Mouse (Mus musculus): ENCODE measurements at regions not wholly inside any gene's neighbourhood (a gene's known extent, or its start where the extent isn't known, plus 50 kb on each side); places are given as distances from the start of the nearest gene placed in this dataset.
A peak's percentile ranks its signal among the peaks of the same experiment; 100 is the strongest.
"Not testable (repeated sequence)": the region's sequence is repeated elsewhere in the genome, so short reads cannot be mapped to it uniquely, and the experiment has no call there.

DNA sequence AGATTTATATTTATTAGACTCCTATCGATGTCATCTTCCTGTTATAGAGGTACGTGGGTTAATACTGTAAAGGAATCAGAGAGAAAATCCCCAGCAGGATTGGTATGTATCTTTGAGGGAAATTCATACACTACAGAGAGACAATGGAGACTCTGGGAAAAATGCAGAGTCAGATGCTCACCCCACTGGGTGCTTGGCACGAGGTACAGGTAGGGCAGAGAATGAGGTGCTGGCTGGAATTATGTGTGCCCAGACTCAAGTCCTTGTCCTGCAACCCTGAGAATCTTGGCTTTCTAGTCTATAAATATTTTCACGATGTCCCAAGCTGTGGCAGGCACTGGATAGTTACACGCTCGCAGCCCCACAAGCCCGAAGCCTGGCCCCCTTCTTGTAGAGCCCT is 57.8 kb upstream of the Cry1 start:
- DNase-seq (ENCODE audit: low spot score): no peak

DNA sequence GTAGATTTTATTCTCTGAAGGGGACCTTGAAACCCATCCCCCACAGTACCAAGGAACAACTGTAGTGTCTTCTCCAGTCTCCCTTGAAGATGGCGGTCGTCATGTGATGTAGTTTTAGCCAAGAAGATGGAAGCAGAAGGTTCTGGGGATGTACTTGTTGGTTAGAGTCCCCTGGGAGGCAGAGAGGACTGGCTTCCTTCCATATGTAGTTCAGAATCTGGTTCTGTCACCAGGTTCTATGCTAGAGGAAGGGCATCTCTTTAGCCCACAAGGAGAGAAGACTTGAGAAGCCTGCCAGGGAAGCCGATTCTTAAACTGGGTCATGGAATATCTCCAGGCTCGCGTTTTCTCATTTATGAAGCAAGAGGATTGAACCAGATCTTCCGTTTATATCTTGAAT is 58.7 kb upstream of the Cry1 start:
- no peak for DNase-seq (ENCODE audit: low spot score)

DNA sequence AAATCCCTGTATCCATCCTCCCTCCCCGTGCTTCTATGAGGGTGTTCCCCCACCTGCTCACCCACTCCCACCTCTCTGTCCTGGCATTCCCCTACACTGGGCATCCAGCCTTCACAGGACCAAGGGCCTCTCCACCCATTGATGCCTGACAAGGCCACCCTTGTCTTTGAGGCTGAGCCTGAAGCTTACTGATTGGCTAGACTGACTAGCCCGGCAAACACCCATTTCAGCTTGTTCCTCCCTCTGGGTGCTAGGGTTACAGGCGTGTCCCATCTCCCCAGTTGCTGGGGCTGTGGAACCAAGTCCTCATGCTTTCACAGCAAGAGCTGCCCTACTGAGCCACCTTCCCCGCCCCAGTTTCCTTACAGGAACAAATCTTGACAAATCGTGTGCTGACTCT is 80.9 kb upstream of the Cry1 start:
- DNase-seq (ENCODE audit: low spot score): no peak

DNA sequence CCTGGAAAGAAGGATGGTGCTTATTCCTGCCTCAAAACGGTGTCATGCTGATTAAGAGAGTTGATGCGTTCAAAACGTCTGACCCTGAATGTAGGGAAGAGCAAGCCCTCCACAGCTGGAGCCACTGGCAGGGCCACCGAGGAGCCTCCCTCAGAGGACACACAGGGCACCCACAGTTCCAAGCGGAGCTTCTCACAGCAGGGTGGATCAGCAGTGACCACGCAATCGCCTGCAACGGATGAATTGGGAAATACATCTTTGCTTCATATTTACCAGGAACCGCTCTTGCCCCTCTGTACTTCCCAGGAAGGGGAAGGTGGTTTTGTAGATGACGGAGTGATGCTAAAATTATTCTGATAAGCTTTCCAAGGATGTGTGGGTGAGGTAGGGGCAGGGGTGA is 81.3 kb upstream of the Cry1 start:
- no peak for DNase-seq (ENCODE audit: low spot score)

DNA sequence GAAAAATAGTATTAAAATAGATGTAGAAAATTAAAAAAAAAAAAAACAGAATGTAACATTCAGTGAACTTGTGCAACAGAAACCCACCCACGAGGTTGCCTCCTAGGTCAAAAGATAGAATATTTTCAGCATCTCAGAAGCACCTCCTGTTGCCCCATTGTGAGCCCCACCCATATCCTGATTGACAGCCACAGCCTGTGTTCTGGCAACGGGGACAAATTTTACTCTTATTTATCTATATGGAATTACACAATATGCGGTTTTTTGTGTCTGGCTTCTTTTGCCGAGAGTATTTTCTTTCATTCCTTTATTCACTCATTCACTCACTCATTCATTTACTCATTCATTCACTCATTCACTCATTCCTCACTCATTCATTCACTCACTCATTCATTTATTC is 81.9 kb upstream of the Cry1 start:
- no peak for DNase-seq (ENCODE audit: low spot score)

DNA sequence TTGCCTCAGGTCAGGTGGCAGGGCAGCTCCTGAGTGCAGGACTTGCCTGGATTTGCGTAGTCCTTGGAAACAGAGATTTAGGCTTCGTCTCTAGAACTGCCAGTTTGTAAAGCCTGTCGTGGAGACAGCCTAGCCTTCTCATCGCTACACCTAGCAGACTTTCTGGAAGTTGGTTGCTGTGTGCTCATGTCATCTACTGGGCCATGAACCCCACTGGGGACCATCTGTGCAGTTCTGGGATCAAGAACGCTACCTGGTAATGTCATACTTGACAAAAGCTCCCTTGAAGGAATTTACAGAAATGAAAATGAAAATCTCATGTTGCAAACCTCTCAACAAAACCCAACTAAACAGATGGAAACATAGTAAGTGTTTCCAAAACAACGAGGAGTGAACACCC is 85.3 kb upstream of the Cry1 start:
- no peak for DNase-seq (ENCODE audit: low spot score)

DNA sequence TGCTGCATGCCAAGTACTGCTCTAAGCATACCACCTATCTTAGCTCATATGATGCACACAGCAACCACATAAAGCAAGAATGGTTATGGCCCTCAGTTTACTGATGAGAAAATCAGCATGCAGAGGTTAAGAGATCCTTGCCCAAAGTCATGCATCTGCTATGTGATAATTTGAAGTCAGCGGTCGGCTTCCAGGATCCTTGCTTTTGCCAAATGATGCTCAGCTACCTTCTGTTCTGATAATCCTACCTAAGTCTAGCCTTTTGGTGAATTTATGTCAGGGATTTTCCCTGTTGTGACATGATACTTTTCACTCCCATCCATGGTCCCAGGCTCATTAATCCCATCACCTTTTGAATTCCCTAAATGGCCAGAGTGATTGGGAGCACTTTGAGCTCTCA is 91.9 kb upstream of the Cry1 start:
- DNase-seq (ENCODE audit: low spot score): no peak

DNA sequence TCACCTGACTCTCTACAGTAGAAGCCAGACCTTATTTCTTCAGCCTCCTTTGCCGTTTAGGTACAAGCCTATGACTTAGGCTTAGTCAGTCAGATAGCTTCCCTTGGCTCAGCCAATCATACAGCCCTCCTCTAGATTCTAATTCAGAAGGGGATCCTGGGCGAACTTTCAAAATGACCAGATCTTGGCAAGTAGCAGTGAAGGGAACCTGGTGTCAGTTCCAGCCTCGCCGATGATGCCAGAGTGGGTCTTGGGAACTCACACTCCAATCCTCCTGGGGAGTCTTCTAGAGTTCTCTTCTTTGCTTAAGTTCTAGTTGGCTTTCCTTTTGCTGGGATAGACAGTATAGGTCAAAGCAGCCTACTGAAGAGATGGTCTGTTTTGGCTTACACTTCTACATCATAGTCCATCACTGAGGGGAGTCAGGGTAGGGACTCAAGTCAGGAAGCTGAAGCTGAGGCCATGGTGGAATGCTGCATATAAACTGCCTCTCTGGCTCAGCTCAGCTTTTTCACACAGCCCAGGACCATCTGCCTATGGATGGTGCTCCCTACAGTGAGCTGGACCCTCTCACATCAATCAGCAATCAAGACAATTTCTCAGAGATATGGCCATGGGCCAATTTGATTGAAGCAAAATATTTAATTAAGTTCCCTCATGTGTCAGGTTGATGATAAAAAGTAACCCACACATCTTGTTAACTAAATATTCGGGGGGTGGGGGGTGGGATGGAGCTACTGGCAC is 94.7 kb upstream of the Btbd11 start:
- no peak for DNase-seq (ENCODE audit: low spot score)

DNA sequence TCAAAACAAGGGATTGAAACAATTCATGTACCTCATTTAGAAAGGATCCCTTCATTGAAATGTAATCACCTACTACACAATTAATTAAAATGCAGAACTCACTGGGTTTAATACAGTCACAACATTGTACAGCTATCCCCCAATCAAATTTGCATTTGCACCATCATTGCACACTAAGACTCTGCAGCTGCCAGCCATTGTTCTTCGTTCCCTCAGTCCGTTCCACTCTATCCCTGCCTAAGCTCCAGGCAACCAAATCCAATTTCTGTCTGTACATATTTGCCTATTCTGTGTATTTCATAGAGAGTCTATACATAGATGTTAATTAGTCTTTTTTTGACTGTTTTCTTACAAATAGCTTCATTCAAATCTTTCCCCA is 94.1 kb upstream of the Btbd11 start:
- DNase-seq (ENCODE audit: low spot score): no peak

DNA sequence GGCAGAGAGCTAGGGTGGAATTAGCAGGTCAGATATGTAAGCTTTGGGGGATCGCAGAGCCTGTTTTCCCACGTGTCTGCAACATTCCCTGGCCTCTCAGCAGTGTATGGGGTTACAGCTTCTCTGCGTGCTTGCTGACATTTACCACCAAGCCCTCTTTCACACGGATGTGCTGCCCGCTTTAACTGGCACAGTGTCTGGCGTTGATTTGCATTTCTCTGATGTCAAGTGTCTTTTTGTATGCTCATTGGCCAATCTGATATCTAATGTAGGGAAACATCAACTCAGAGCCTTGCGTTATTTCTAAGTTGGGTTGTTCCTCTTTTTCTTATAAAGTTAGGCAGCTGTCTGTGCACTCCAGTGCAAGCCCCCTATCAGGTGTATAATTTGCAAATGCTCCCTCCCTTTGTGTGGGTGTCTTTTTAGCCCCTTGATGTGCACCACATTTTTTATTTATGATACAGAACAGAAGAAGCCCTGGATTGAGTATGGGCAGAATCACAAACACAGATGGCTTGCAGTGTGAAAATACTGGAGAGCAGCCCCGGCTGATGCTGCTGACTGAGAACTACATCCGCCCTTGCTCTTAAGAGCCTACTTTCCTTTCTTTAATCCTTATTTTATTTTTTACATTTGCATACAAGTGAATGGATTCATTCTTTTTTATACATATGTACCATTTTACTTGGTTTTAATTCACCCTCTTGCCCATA is 93.4 kb upstream of the Btbd11 start:
- DNase-seq (ENCODE audit: low spot score): no peak

DNA sequence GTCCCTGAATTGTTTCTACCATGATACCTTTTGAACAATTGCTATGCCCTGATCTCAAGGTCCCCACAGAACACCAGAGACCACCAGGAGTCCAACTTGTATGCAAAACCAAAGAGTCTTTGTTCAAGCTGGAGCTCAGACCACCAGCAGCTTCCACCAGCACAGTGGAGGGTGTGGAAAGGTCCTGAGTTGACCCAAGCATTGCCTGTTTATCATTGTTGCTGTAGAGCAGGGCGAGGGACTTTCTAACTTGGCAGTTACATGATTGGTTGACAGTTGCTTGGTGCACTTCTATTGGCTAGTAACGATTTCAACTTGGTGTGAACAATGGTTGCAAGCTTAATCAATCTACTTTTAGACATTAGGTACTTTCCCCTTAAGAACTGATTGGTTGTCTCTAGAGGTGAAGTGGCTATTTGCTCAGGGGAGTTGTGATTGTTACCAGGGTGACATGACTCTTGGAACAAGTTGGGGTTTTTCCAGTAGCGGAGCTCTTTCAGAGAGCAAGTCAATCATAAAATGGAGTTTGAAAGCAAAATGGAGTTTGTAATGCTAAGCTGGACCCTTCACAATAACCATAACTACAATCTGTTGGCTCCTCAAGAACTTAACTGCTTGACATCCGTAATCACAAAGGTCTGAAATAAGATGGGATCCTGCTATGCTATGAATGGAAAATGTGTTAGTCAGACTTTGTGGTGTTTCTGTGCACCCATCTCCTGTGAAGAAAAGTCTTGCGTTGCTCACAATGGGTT is 91.3 kb upstream of the Btbd11 start:
- DNase-seq (ENCODE audit: low spot score): no peak

DNA sequence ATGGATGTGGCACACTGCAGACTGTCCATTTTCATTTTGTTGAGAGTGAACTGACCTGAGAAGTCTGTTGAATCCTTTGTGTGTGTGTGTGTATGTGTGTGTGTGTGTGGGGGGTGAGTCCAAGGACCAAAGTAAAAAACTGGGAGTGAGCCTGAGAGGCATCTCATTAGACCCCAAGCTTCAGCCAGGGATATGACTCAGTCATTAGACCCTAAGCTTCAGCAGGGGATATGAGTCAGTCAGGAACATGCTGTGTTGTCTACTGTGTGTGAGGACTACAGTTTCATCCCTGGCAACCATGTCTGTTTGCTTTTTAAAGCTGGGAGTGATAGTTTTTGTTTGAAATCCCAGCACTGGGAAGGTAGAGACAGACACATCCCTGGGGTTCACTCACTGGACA is 74.8 kb upstream of the Btbd11 start:
- DNase-seq (ENCODE audit: low spot score): no peak

DNA sequence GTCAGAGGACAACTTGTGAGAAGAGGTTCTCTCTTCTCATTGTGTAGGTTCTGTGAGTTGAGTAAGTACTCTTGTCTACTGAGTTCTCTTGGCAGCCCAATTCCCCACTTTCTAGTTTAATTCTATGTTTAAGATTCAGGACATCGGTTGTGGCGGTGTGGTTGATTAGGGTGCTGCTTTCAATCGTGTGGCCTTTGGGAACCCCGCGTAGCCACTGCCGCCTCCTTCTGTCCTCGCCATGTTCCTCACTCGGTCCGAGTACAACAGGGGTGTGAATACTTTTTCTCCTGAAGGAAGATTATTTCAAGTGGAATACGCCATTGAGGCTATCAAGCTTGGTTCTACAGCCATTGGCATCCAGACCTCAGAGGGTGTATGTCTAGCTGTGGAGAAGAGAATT is 73.3 kb upstream of the Btbd11 start:
- DNase-seq (ENCODE audit: low spot score): not testable (repeated sequence)

DNA sequence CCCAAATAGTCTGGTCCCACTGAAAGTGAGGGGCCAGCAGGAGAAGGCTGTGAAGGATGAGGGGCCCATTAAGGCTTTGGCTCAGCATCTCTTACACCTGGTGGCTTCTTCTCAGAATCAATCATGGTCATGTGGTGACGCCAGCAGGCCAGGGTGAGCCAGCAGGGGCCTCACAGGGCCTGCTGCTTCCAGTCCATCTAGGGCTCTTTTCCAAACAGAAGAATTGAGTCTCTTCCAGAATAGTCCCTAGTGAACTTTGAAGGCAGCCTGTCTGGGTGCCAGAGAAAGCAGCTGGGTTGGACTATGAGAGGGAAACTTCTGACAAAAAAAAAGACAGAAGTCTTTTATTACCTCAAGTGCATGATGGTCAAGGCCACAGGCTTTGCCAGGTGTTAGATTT is 65.6 kb upstream of the Btbd11 start:
- DNase-seq (ENCODE audit: low spot score): no peak

DNA sequence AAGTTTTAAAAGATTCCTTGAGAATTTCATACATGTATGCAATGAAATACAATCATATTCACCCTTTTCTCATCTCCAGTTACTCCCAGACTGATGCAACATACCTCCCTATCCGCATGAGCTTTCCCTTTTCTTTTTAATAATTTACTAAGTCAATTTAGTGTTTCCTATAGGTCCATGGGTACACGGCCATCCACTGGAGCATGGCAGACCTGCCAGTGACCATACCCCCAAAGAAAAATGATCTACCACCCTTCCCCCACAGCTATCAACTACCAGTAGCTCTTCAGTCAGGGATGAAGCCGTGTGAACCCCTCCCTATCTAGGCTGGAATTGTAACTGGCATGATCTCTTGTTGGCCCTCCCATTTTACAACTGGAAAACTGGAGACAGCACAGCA is 64.3 kb upstream of the Btbd11 start:
- no peak for DNase-seq (ENCODE audit: low spot score)

DNA sequence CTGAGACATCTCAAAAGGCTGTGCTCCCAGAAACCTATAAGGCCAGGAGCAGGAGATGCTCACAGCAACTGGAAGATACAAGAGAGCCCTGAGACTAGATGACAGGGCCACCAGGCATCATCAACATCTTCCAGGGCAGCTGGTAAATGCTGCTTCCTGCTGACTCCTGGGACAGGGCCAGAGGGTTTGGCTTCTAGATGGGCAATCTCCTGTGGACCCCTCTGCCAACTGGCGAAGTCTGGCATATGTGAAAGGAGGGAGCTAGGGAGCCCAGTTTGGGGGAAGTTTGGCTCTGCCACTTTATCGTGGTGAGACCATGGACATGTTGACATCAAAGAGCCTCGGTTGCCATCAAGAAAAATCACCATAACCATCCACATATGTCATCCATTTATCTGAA is 57.2 kb upstream of the Btbd11 start:
- DNase-seq (ENCODE audit: low spot score): no peak

DNA sequence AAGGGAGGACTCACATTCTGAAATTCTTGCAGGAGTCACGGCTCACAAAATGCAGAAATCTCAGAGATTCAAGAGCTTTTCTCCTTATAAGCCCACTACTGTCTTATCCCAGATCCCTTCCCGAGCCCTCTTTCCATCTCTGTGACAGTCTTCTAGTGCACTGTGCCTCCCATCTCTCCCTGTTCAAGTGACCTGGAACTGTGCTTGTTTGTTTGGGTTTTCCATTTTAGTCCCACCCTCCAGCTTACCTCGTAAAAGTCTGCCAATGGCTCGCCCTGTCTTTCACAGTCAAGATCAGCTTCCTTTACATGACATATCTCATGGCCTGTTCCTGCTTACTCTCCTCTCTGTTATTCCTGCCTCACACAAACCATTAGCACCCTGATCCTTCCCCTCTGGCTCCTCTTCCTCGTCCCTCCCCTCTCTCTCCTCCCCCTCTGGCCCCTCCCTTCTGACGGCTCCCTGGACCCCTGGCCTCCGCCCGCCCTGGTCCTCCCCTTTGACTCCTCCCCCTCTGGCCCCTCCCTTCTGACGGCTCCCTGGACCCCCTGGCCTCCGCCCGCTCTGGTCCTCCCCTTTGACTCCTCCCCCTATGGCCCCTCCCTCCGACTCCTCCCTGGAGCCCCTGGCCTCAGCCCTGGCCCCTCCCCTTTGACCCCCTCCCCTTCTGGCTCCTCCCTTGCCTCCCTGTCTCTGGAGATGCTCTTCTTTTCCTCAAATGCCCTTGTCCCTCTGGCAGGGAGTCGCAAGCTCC is 55.5 kb upstream of the Btbd11 start:
- DNase-seq (ENCODE audit: low spot score): peak; percentile 19
